In the genomic region with DNA sequence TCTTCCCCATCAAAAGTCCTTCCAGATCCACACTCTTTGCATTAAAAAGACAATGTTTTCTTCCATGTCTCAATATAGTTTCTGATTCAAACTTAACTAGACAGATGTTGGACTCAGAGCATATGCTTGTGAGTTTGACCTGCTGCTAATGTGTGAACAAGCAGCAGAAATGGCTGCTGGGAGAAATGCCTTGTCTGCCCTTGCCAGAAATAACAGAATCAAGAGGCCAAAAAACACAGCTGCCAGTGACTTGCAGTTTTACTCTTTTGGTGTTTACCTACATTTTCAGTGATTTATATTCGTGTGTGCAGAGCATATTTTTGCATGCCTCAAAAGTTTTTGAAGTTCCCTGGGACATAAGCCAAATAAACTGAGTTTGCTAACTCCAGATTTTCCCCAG, we compare ENCODE assay signal across 18 mouse cellular contexts.
DNase-seq lines count a peak whose midpoint lies in the region; ATAC-seq and TF ChIP-seq lines count a peak whose summit lies in the region.
"Had no signal": no experiment of that assay in that cellular context is flagged by ENCODE, and none has a peak within 500 bp of the region (broad histone marks: within the 10 kb centered on the region; RNA-seq: fewer than 3 reads in every experiment).

No protein-coding gene starts in this region.

- H3K36me3 ChIP-seq in heart, embryonic 12.5 days, result no peaks in the 10 kb centered on the region; the same call in 1 of the 2 replicates
- no peaks in the 10 kb centered on the region for H3K36me3 ChIP-seq in midbrain, postnatal 0 days (ENCODE audit: insufficient read depth, low read length)
- H3K36me3 ChIP-seq in midbrain, embryonic 13.5 days, result no peaks in the 10 kb centered on the region
- no peaks in the 10 kb centered on the region for H3K36me3 ChIP-seq in kidney, postnatal 0 days (ENCODE audit: insufficient read depth, low read length)
- H3K36me3 ChIP-seq in stomach, postnatal 0 days (ENCODE audit: control insufficient read depth, insufficient read depth, low read length), result no peaks in the 10 kb centered on the region
- H3K36me3 ChIP-seq: forebrain, embryonic 12.5 days; hindbrain, embryonic 13.5 days; liver, embryonic 15.5 days; neural tube, embryonic 12.5 days had no signal

- H3K27ac ChIP-seq in heart, embryonic 12.5 days (ENCODE audit: poor library complexity, severe bottlenecking), result no peak overlapping the region
- no peak overlapping the region for H3K27ac ChIP-seq in midbrain, postnatal 0 days (ENCODE audit: low read depth, low read length)
- H3K27ac ChIP-seq in midbrain, embryonic 13.5 days, result no peak overlapping the region
- H3K27ac ChIP-seq in kidney, postnatal 0 days, result no peak overlapping the region
- no peak overlapping the region for H3K27ac ChIP-seq in stomach, postnatal 0 days (replicated peaks)
- H3K27ac ChIP-seq: forebrain, embryonic 12.5 days; hindbrain, embryonic 13.5 days; liver, embryonic 15.5 days; neural tube, embryonic 12.5 days had no signal

- TF ChIP-seq CTCF in midbrain, postnatal 0 days (IDR thresholded peaks at IDR 0.05), result no peak
- TF ChIP-seq CTCF in kidney, postnatal 0 days (IDR thresholded peaks at IDR 0.05; ENCODE audit: low read depth), result no peak
- TF ChIP-seq CTCF in stomach, postnatal 0 days (IDR thresholded peaks at IDR 0.05; ENCODE audit: low read depth), result no peak

- no peak for ATAC-seq in heart, embryonic 12.5 days (ENCODE audit: insufficient number of reproducible peaks, low FRiP score)
- no peak for ATAC-seq in midbrain, postnatal 0 days (ENCODE audit: low FRiP score)
- no peak for ATAC-seq in midbrain, embryonic 13.5 days
- no peak for ATAC-seq in kidney, postnatal 0 days (replicated peaks; ENCODE audit: low FRiP score, low read depth)
- ATAC-seq in megakaryocyte, adult 5-6 weeks (ENCODE audit: poor library complexity, severe bottlenecking), result no peak
- no peak for ATAC-seq in stomach, postnatal 0 days (ENCODE audit: low FRiP score, low TSS enrichment)
- no peak for ATAC-seq in erythroblast, adult 5-6 weeks (replicated peaks; ENCODE audit: low FRiP score, poor library complexity, severe bottlenecking)
- ATAC-seq: CD4-positive, CD25-positive, alpha-beta regulatory T cell, adult 4 months had no signal

- H3K4me2 ChIP-seq in heart, embryonic 12.5 days, result no peak overlapping the region
- no peak overlapping the region for H3K4me2 ChIP-seq in midbrain, postnatal 0 days (ENCODE audit: low read depth, low read length, poor library complexity, severe bottlenecking)
- no peak overlapping the region for H3K4me2 ChIP-seq in midbrain, embryonic 13.5 days (replicated peaks)
- no peak overlapping the region for H3K4me2 ChIP-seq in kidney, postnatal 0 days (ENCODE audit: low read length)
- H3K4me2 ChIP-seq in stomach, postnatal 0 days (replicated peaks; ENCODE audit: low read depth), result no peak overlapping the region
- H3K4me2 ChIP-seq: forebrain, embryonic 12.5 days; hindbrain, embryonic 13.5 days; liver, embryonic 15.5 days; midbrain, embryonic 11.5 days; neural tube, embryonic 12.5 days had no signal

- DNase-seq in heart, adult 11 months, result peak; percentile 92
- DNase-seq in midbrain, postnatal 0 days (ENCODE audit: low spot score), result peak; percentile 19
- peak; percentile 81 for DNase-seq in kidney, postnatal 0 days (ENCODE audit: low spot score)
- DNase-seq in stomach, postnatal 0 days (ENCODE audit: low spot score), result no peak
- DNase-seq: adrenal gland, postnatal 14 days; cerebellum, adult 11-12 months; gastrocnemius, postnatal 10 days; thymus, postnatal 36 days had no signal

- no peak overlapping the region for H3K9ac ChIP-seq in heart, embryonic 12.5 days
- H3K9ac ChIP-seq in midbrain, postnatal 0 days (replicated peaks; ENCODE audit: low read length, poor library complexity, severe bottlenecking), result no peak overlapping the region
- no peak overlapping the region for H3K9ac ChIP-seq in midbrain, embryonic 13.5 days (replicated peaks)
- no peak overlapping the region for H3K9ac ChIP-seq in kidney, postnatal 0 days (ENCODE audit: low read depth, low read length)
- H3K9ac ChIP-seq in stomach, postnatal 0 days (ENCODE audit: low read length), result no peak overlapping the region
- H3K9ac ChIP-seq: forebrain, embryonic 12.5 days; hindbrain, embryonic 13.5 days; liver, embryonic 15.5 days; neural tube, embryonic 12.5 days had no signal

- no peaks in the 10 kb centered on the region for H3K27me3 ChIP-seq in heart, embryonic 12.5 days (replicated peaks)
- no peaks in the 10 kb centered on the region for H3K27me3 ChIP-seq in midbrain, postnatal 0 days (ENCODE audit: insufficient read depth, low read length)
- no peaks in the 10 kb centered on the region for H3K27me3 ChIP-seq in midbrain, embryonic 13.5 days
- no peaks in the 10 kb centered on the region for H3K27me3 ChIP-seq in kidney, postnatal 0 days (ENCODE audit: insufficient read depth, low read length)
- no peaks in the 10 kb centered on the region for H3K27me3 ChIP-seq in stomach, postnatal 0 days (ENCODE audit: control insufficient read depth, insufficient read depth, low read length)
- H3K27me3 ChIP-seq: forebrain, embryonic 12.5 days; hindbrain, embryonic 13.5 days; liver, embryonic 15.5 days; neural tube, embryonic 12.5 days had no signal

- no peak overlapping the region for H3K4me3 ChIP-seq in heart, embryonic 12.5 days
- no peak overlapping the region for H3K4me3 ChIP-seq in midbrain, postnatal 0 days (ENCODE audit: low read depth, low read length)
- no peak overlapping the region for H3K4me3 ChIP-seq in midbrain, embryonic 13.5 days (replicated peaks)
- no peak overlapping the region for H3K4me3 ChIP-seq in kidney, postnatal 0 days (replicated peaks; ENCODE audit: low read depth, low read length)
- no peak overlapping the region for H3K4me3 ChIP-seq in stomach, postnatal 0 days (ENCODE audit: low read depth, low read length)
- H3K4me3 ChIP-seq: forebrain, embryonic 12.5 days; hindbrain, embryonic 13.5 days; liver, embryonic 15.5 days; neural tube, embryonic 12.5 days had no signal

- no peak for TF ChIP-seq EP300 in stomach, postnatal 0 days (optimal IDR thresholded peaks at IDR 0.05)

- H3K4me1 ChIP-seq in heart, embryonic 12.5 days (replicated peaks), result no peaks in the 10 kb centered on the region
- no peaks in the 10 kb centered on the region for H3K4me1 ChIP-seq in midbrain, postnatal 0 days (ENCODE audit: insufficient read depth, low read length)
- no peaks in the 10 kb centered on the region for H3K4me1 ChIP-seq in midbrain, embryonic 13.5 days (replicated peaks)
- H3K4me1 ChIP-seq in kidney, postnatal 0 days (replicated peaks; ENCODE audit: insufficient read depth, low read length), result no peaks in the 10 kb centered on the region
- no peaks in the 10 kb centered on the region for H3K4me1 ChIP-seq in stomach, postnatal 0 days (replicated peaks; ENCODE audit: control insufficient read depth, insufficient read depth)
- H3K4me1 ChIP-seq: forebrain, embryonic 12.5 days; hindbrain, embryonic 13.5 days; liver, embryonic 15.5 days; neural tube, embryonic 12.5 days had no signal

- WGBS in heart, embryonic 12.5 days, result 37% methylated on average over 1 of the region's 1 CpGs
- WGBS in midbrain, postnatal 0 days, result 67% methylated on average over 1 of the region's 1 CpGs
- WGBS in midbrain, embryonic 13.5 days, result 79% methylated on average over 1 of the region's 1 CpGs
- 46% methylated on average over 1 of the region's 1 CpGs for WGBS in kidney, postnatal 0 days
- 31% methylated on average over 1 of the region's 1 CpGs for WGBS in stomach, postnatal 0 days

- H3K9me3 ChIP-seq in heart, embryonic 12.5 days (replicated peaks), result no peaks in the 10 kb centered on the region
- H3K9me3 ChIP-seq in midbrain, postnatal 0 days (ENCODE audit: low read length), result no peaks in the 10 kb centered on the region
- no peaks in the 10 kb centered on the region for H3K9me3 ChIP-seq in midbrain, embryonic 13.5 days
- H3K9me3 ChIP-seq in kidney, postnatal 0 days (replicated peaks; ENCODE audit: low read length), result no peaks in the 10 kb centered on the region
- no peaks in the 10 kb centered on the region for H3K9me3 ChIP-seq in stomach, postnatal 0 days (ENCODE audit: control insufficient read depth, low read length)
- H3K9me3 ChIP-seq: forebrain, embryonic 12.5 days; hindbrain, embryonic 13.5 days; liver, embryonic 15.5 days; neural tube, embryonic 12.5 days had no signal
